Mouse (Mus musculus) retina, embryonic 14.5 days (tissue): Measurements from ENCODE around the gene Kmt2d.

Experiments used
- DNase-seq: peaks from one replicate; pipeline ENCODE4 v3.0.0-alpha.2; 2015; ENCODE audit warnings: low spot score

Kmt2d gene

GRCm38 (mm10) chr15:98853161-98853937 is 17.7 kb downstream of the Kmt2d start:
- DNase-seq: no peak

- no peak for DNase-seq
Observed at GRCm38 (mm10) chr15:98852733-98853132, 18.3 kb downstream of the Kmt2d start.

GRCm38 (mm10) chr15:98852071-98852470 is 18.9 kb downstream of the Kmt2d start:
- DNase-seq: no peak

- no peak for DNase-seq
Observed at GRCm38 (mm10) chr15:98851229-98851818, 19.7 kb downstream of the Kmt2d start.

GRCm38 (mm10) chr15:98850668-98851067 is 20.3 kb downstream of the Kmt2d start:
- DNase-seq: no peak

- DNase-seq: no peak
Observed at GRCm38 (mm10) chr15:98849956-98850600, 20.9 kb downstream of the Kmt2d start.

- DNase-seq: no peak
Observed at GRCm38 (mm10) chr15:98849165-98849564, 21.8 kb downstream of the Kmt2d start.

GRCm38 (mm10) chr15:98846140-98846539 is 24.9 kb downstream of the Kmt2d start:
- DNase-seq: no peak

GRCm38 (mm10) chr15:98845149-98845548 is 25.9 kb downstream of the Kmt2d start:
- no peak for DNase-seq

- no peak for DNase-seq
Observed at GRCm38 (mm10) chr15:98843595-98844223, 27.3 kb downstream of the Kmt2d start.

- no peak for DNase-seq
Observed at GRCm38 (mm10) chr15:98839671-98840585, 31.1 kb downstream of the Kmt2d start.

- no peak for DNase-seq
Observed at GRCm38 (mm10) chr15:98839161-98839560, 31.8 kb downstream of the Kmt2d start.

- DNase-seq: no peak
Observed at GRCm38 (mm10) chr15:98837743-98838103, 33.3 kb downstream of the Kmt2d start.

GRCm38 (mm10) chr15:98837006-98837742 is 33.8 kb downstream of the Kmt2d start:
- no peak for DNase-seq

- no peak for DNase-seq
Observed at GRCm38 (mm10) chr15:98835291-98835690, 35.7 kb downstream of the Kmt2d start.

GRCm38 (mm10) chr15:98834059-98834458 is 36.9 kb downstream of the Kmt2d start:
- DNase-seq: no peak

GRCm38 (mm10) chr15:98833281-98833680 is 37.7 kb downstream of the Kmt2d start:
- DNase-seq: no peak

GRCm38 (mm10) chr15:98832161-98833058 is 38.6 kb downstream of the Kmt2d start:
- DNase-seq: no peak

- DNase-seq: no peak
Observed at GRCm38 (mm10) chr15:98831684-98832035, 39.3 kb downstream of the Kmt2d start.
